Mouse (Mus musculus): ENCODE data around the gene Fam168b.

The Fam168b gene

GRCm38 (mm10) chr1:34815843-34816242 is 27.0 kb downstream of the Fam168b start:
- no peak for DNase-seq (ENCODE audit: low read depth, low spot score)

- no peak for DNase-seq (ENCODE audit: low read depth, low spot score)
Measured at GRCm38 (mm10) chr1:34812407-34813247, 30.2 kb downstream of the Fam168b start.

GRCm38 (mm10) chr1:34811581-34811980 is 31.3 kb downstream of the Fam168b start:
- DNase-seq (ENCODE audit: low read depth, low spot score): no peak

GRCm38 (mm10) chr1:34811035-34811434 is 31.8 kb downstream of the Fam168b start:
- no peak for DNase-seq (ENCODE audit: low read depth, low spot score)

- no peak for DNase-seq (ENCODE audit: low read depth, low spot score)
Measured at GRCm38 (mm10) chr1:34810293-34810692, 32.6 kb downstream of the Fam168b start.

GRCm38 (mm10) chr1:34808445-34808844 is 34.4 kb downstream of the Fam168b start:
- no peak for DNase-seq (ENCODE audit: low read depth, low spot score)

- DNase-seq (ENCODE audit: low read depth, low spot score): no peak
Measured at GRCm38 (mm10) chr1:34805931-34806520, 36.8 kb downstream of the Fam168b start.

- no peak for DNase-seq (ENCODE audit: low read depth, low spot score)
Measured at GRCm38 (mm10) chr1:34804863-34805262, 38.0 kb downstream of the Fam168b start.

- DNase-seq (ENCODE audit: low read depth, low spot score): no peak
Measured at GRCm38 (mm10) chr1:34802290-34802642, 40.6 kb downstream of the Fam168b start.

GRCm38 (mm10) chr1:34801616-34802289 is 41.1 kb downstream of the Fam168b start:
- DNase-seq (ENCODE audit: low read depth, low spot score): peak; percentile 39

GRCm38 (mm10) chr1:34799140-34799539 is 43.7 kb downstream of the Fam168b start:
- no peak for DNase-seq (ENCODE audit: low read depth, low spot score)

- DNase-seq (ENCODE audit: low read depth, low spot score): no peak
Measured at GRCm38 (mm10) chr1:34793304-34794300, 49.3 kb downstream of the Fam168b start.

GRCm38 (mm10) chr1:34783538-34784161 is 59.2 kb downstream of the Fam168b start:
- DNase-seq (ENCODE audit: low read depth, low spot score): no peak

GRCm38 (mm10) chr1:34775870-34776269 is 67.0 kb downstream of the Fam168b start:
- no peak for DNase-seq (ENCODE audit: low read depth, low spot score)

GRCm38 (mm10) chr1:34768875-34769274 is 74.0 kb downstream of the Fam168b start:
- DNase-seq (ENCODE audit: low read depth, low spot score): no peak

GRCm38 (mm10) chr1:34767851-34768250 is 75.0 kb downstream of the Fam168b start:
- no peak for DNase-seq (ENCODE audit: low read depth, low spot score)

GRCm38 (mm10) chr1:34766899-34767298 is 76.0 kb downstream of the Fam168b start:
- no peak for DNase-seq (ENCODE audit: low read depth, low spot score)
